Mouse (Mus musculus) monocyte, adult 2 months (primary cell): ENCODE results near the gene Tceal3.
"Not testable (repeated sequence)": the region's sequence is repeated elsewhere in the genome, so short reads cannot be mapped to it uniquely, and the experiment has no call there.

ENCODE experiments used
- DNase-seq, 2 experiments: peaks; one replicate each; pipeline ENCODE4 v3.0.0; 2022; ENCODE audit warnings: low spot score in 2 of 2, low read depth in 1 of 2

Tceal3 gene

DNA sequence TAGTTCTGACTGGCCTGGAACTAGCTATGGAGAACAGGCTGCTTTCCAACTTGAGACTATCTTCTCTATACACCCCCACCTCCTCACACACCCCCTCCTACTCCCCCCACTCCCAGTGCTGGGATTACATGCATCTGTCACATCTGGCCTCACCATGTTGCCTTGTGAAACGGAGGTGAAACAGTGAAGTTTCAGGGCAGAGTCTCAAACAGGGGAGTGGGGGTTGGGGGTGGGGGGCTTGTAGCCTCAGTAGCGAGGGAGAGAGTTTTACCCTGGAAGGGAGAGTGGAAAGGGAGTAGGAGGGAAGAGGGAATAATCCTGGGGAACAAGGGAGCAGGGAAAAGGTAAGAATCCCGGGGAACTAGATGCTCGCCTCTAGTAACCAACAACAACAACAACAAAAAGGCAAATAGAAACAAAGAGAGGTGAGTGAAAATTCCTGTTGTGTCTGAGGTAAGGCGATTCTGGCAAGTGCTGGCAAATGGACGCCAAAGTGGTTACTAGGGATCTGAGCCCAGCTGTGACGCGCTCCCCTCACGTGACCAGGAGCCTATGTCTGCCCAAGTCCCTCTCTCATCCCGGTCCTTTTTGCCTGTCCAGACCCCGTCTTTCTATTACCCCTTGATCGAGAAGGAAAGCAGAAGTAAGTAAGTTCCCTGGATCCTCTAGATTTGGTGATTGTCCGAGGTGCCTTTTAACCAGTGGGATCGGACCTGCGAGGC, 117.0 kb downstream of the Tceal3 start, which contains the start of gene Tceal1:
TSS of gene Tceal1 (plus strand) at position 537 of the 722 bp plus-strand sequence.
- DNase-seq, result no peak

DNA sequence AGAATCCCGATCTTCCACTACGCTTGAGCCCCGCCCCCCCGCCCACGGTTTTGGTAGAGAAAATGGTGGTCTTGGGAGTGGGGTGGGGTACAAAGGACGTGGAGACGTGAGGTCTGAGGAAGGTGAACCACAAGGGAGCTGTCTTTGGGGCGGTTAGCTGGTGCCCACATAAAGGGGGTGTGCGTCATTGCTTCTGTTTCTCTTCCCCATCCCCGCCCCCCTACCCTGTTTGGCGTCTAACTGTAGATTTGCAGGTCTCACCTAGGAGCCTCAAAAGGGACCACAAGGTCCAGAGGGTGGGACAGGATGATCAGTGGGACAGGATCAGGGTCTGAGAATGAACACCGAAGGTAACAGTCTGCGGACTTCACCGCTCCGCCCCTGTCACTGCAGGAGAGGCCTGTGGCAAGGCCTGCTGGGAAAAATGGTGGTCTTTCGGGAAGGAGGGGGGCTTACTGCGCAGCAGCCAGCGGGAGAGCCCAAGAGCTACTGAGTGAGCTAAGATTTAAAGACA, 117.6 kb downstream of the Tceal3 start:
- DNase-seq, result no peak

DNA sequence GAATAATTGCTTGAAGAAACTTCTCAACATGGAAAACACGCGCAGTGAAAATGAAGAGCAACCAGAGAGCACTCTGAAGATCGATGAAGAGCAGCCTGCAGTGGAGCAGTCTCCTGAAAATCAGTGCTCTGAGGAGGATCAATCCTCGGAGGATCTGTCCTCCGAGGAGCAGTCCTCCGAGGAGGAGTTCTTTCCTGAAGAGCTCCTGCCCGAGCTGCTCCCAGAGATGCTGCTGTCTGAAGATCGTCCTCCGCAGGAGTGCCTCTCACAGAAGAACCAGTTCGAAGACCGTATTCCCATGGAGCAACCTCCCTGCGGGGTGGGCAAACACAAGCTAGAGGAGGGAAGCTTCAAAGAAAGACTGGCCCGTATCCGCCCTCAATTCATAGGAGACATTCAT, 118.1 kb downstream of the Tceal3 start:
- DNase-seq, result no peak

DNA sequence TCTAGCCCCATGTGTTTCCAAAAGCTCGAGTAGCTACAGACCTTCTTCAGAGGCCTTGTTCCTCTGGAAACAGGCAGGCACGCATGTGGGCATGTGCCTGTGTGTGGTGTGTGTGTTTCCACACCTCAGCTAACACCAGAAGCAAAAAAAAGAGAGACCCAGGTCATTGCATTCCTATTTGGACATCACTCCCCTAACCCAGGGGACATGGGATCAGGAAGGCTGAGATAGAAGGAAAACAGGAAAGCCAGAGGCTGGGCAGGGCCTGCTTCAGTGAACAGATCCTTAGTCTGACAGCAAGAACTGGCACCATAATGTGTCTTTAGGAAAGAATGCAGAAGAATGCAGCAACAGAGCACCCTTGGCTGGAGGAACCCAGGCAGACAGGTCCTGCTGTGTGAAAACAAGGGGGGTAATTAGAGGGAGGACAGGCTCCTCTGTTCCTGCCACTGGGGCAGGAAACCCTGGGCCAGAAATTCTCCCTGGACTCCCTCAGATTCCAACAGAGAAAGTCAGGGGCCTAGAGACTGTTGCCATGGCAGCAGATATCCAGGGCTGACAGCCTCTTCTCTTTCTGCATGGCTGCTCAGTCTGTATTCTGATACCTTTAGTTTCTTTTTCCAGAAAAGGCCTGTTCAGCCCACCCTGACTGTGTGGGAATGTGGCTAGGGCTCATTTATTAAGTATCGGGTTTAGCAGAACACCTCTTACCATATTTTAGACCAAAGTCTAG, 124.3 kb downstream of the Tceal3 start:
- not testable (repeated sequence) for DNase-seq
